In the genomic region with DNA sequence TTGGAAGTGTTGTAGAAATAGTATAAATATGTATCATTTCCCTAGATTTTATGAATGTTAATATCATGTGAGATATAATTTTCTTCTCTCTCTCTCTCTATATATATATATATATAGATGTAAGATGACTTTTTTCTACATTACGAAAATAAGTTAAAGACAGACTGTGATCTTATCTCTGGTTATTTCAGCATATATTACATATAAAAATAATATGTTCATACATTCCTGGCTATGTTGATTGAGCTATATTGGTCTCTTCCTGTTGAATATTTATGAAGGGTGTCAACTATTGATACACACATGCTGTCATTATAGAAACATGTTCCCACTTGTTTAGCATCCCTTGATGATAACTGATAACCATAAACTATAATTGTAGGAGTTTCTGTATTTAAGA, we compare ENCODE assay signal across 21 mouse cellular contexts.
DNase-seq lines count a peak whose midpoint lies in the region; ATAC-seq and TF ChIP-seq lines count a peak whose summit lies in the region.
"Had no signal": no experiment of that assay in that cellular context is flagged by ENCODE, and none has a peak within 500 bp of the region (broad histone marks: within the 10 kb centered on the region; RNA-seq: fewer than 3 reads in every experiment).

No protein-coding gene starts in this region.

- H3K4me2 ChIP-seq in forebrain, embryonic 13.5 days, result no peak overlapping the region
- H3K4me2 ChIP-seq in forebrain, embryonic 16.5 days (ENCODE audit: low read length), result no peak overlapping the region
- H3K4me2 ChIP-seq in forebrain, embryonic 14.5 days (ENCODE audit: low read length), result no peak overlapping the region
- no peak overlapping the region for H3K4me2 ChIP-seq in forebrain, postnatal 0 days (ENCODE audit: low read depth)
- no peak overlapping the region for H3K4me2 ChIP-seq in forebrain, embryonic 12.5 days

- H3K4me3 ChIP-seq in forebrain, embryonic 13.5 days, result no peak overlapping the region
- no peak overlapping the region for H3K4me3 ChIP-seq in forebrain, embryonic 10.5 days
- H3K4me3 ChIP-seq in forebrain, embryonic 16.5 days (replicated peaks; ENCODE audit: low read length), result no peak overlapping the region
- H3K4me3 ChIP-seq in forebrain, embryonic 14.5 days (ENCODE audit: low read depth, low read length), result no peak overlapping the region
- no peak overlapping the region for H3K4me3 ChIP-seq in forebrain, postnatal 0 days (ENCODE audit: low read depth, low read length)
- no peak overlapping the region for H3K4me3 ChIP-seq in forebrain, embryonic 12.5 days (replicated peaks)

- TF ChIP-seq CTCF in forebrain, postnatal 0 days (IDR thresholded peaks at IDR 0.05; ENCODE audit: low read depth), result no peak

- no peak overlapping the region for H3K9ac ChIP-seq in forebrain, embryonic 13.5 days
- no peak overlapping the region for H3K9ac ChIP-seq in forebrain, embryonic 16.5 days (replicated peaks; ENCODE audit: low read depth, low read length)
- no peak overlapping the region for H3K9ac ChIP-seq in forebrain, embryonic 14.5 days (ENCODE audit: low read length)
- no peak overlapping the region for H3K9ac ChIP-seq in forebrain, postnatal 0 days
- no peak overlapping the region for H3K9ac ChIP-seq in forebrain, embryonic 12.5 days

- WGBS in forebrain, embryonic 13.5 days, result 90% methylated on average over 1 of the region's 1 CpGs
- 100% methylated on average over 1 of the region's 1 CpGs for WGBS in forebrain, embryonic 10.5 days
- 82% methylated on average over 1 of the region's 1 CpGs for WGBS in forebrain, embryonic 16.5 days
- 94% methylated on average over 1 of the region's 1 CpGs for WGBS in forebrain, embryonic 14.5 days
- WGBS in forebrain, postnatal 0 days, result 78% methylated on average over 1 of the region's 1 CpGs
- 90% methylated on average over 1 of the region's 1 CpGs for WGBS in forebrain, embryonic 12.5 days

- H3K9me3 ChIP-seq in forebrain, embryonic 13.5 days (replicated peaks), result no peaks in the 10 kb centered on the region
- H3K9me3 ChIP-seq in forebrain, embryonic 10.5 days, result no peaks in the 10 kb centered on the region
- H3K9me3 ChIP-seq in forebrain, embryonic 16.5 days (ENCODE audit: control insufficient read depth, low read length), result no peaks in the 10 kb centered on the region
- no peaks in the 10 kb centered on the region for H3K9me3 ChIP-seq in forebrain, embryonic 14.5 days (replicated peaks; ENCODE audit: control insufficient read depth, low read length)
- H3K9me3 ChIP-seq in forebrain, postnatal 0 days (ENCODE audit: low read length), result no peaks in the 10 kb centered on the region
- no peaks in the 10 kb centered on the region for H3K9me3 ChIP-seq in forebrain, embryonic 12.5 days
- H3K9me3 ChIP-seq: G1E had no signal

- no peak overlapping the region for H3K27ac ChIP-seq in forebrain, embryonic 13.5 days
- H3K27ac ChIP-seq in forebrain, embryonic 10.5 days, result no peak overlapping the region
- no peak overlapping the region for H3K27ac ChIP-seq in forebrain, embryonic 16.5 days (ENCODE audit: low read length)
- H3K27ac ChIP-seq in forebrain, embryonic 14.5 days (ENCODE audit: low read depth, low read length), result no peak overlapping the region
- H3K27ac ChIP-seq in forebrain, postnatal 0 days (ENCODE audit: low read depth, low read length), result no peak overlapping the region
- H3K27ac ChIP-seq in forebrain, embryonic 12.5 days, result no peak overlapping the region

- H3K4me1 ChIP-seq in forebrain, embryonic 13.5 days, result no peaks in the 10 kb centered on the region
- no peaks in the 10 kb centered on the region for H3K4me1 ChIP-seq in forebrain, embryonic 10.5 days
- no peaks in the 10 kb centered on the region for H3K4me1 ChIP-seq in forebrain, embryonic 16.5 days (replicated peaks; ENCODE audit: control insufficient read depth, insufficient read depth, low read length)
- H3K4me1 ChIP-seq in forebrain, embryonic 14.5 days (ENCODE audit: control insufficient read depth, insufficient read depth, low read length), result no peaks in the 10 kb centered on the region
- H3K4me1 ChIP-seq in forebrain, postnatal 0 days (ENCODE audit: insufficient read depth), result no peaks in the 10 kb centered on the region
- H3K4me1 ChIP-seq in forebrain, embryonic 12.5 days, result no peaks in the 10 kb centered on the region

- peak; percentile 41; the same call in 1 of the 2 replicates for ATAC-seq in forebrain, embryonic 13.5 days
- peak; percentile 64; the same call in 1 of the 2 replicates for ATAC-seq in forebrain, embryonic 16.5 days
- no peak for ATAC-seq in forebrain, embryonic 14.5 days
- ATAC-seq in forebrain, postnatal 0 days, result peak; percentile 68
- ATAC-seq in forebrain, embryonic 12.5 days (ENCODE audit: low FRiP score), result no peak
- ATAC-seq: activated CD4-positive, CD25-positive, alpha-beta regulatory T cell, adult 4 months; CD4-positive, CD25-positive, alpha-beta regulatory T cell, adult 4 months; Patski had no signal

- DNase-seq in forebrain, embryonic 10.5 days (ENCODE audit: extremely low spot score, low spot score), result no peak
- DNase-seq in forebrain, embryonic 14.5 days (ENCODE audit: low spot score), result no peak
- DNase-seq in forebrain, postnatal 0 days, result no peak
- DNase-seq: adrenal gland, adult 2 months; adrenal gland, adult 8-10 months; adrenal gland, postnatal 10 days; adrenal gland, postnatal 14 days; adrenal gland, postnatal 25 days; adrenal gland, postnatal 36 days; B cell, adult 2 months; cerebellum, adult 11 months; cerebellum, adult 11-12 months; cerebellum, adult 18-20 months had no signal

- H3K27me3 ChIP-seq in forebrain, embryonic 13.5 days, result no peaks in the 10 kb centered on the region
- no peaks in the 10 kb centered on the region for H3K27me3 ChIP-seq in forebrain, embryonic 10.5 days (ENCODE audit: poor library complexity, severe bottlenecking)
- H3K27me3 ChIP-seq in forebrain, embryonic 16.5 days (replicated peaks; ENCODE audit: control insufficient read depth, insufficient read depth, low read length), result no peaks in the 10 kb centered on the region
- H3K27me3 ChIP-seq in forebrain, embryonic 14.5 days (replicated peaks; ENCODE audit: control insufficient read depth, insufficient read depth, low read length), result no peaks in the 10 kb centered on the region
- H3K27me3 ChIP-seq in forebrain, postnatal 0 days (ENCODE audit: insufficient read depth, low read length), result no peaks in the 10 kb centered on the region
- H3K27me3 ChIP-seq in forebrain, embryonic 12.5 days, result no peaks in the 10 kb centered on the region
- H3K27me3 ChIP-seq: CH12.LX, Patski had no signal

- H3K36me3 ChIP-seq in forebrain, embryonic 13.5 days (ENCODE audit: poor library complexity, severe bottlenecking), result no peaks in the 10 kb centered on the region
- no peaks in the 10 kb centered on the region for H3K36me3 ChIP-seq in forebrain, embryonic 10.5 days (replicated peaks)
- H3K36me3 ChIP-seq in forebrain, embryonic 16.5 days (ENCODE audit: control insufficient read depth, insufficient read depth), result no peaks in the 10 kb centered on the region
- H3K36me3 ChIP-seq in forebrain, embryonic 14.5 days (ENCODE audit: control insufficient read depth, insufficient read depth, low read length), result no peaks in the 10 kb centered on the region
- no peaks in the 10 kb centered on the region for H3K36me3 ChIP-seq in forebrain, postnatal 0 days (ENCODE audit: insufficient read depth)
- no peaks in the 10 kb centered on the region for H3K36me3 ChIP-seq in forebrain, embryonic 12.5 days (replicated peaks)
- H3K36me3 ChIP-seq: G1E had no signal

Comparison
In these comparisons a context has a peak if more than half of its experiments do, and no peak if none do; other contexts are left out.
1. ATAC-seq: peak in forebrain, embryonic 13.5 days (single experiment), forebrain, embryonic 16.5 days (single experiment) and forebrain, postnatal 0 days (single experiment); none in forebrain, embryonic 14.5 days (single experiment) and forebrain, embryonic 12.5 days (single experiment).